Mouse (Mus musculus) urinary bladder, postnatal 25 days (tissue): ENCODE results near the gene Tollip.

ENCODE experiments used
- DNase-seq: peaks from one replicate; pipeline ENCODE4 v3.0.0; 2022; ENCODE audit warnings: low spot score

Gene Tollip

DNA sequence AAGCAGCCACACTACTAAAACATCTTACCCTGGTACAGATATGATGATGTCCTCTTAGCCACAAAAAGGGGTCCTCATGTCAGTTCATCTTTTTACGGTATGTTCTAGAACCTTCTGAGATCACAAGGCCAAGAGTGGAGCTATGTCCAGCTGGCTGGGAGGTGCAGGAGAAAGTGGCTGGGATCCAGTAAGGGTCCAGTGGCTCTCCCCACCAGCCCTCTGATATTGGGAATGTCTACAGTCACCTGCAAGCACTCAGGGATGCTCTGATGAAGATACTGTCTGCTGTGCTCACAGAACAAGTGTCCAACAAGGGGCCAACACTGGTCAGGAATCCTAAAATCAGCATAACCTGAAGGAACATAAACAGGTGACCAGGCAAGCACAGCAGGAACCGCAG, at the start of gene Tollip:
Gene Tollip, minus strand, starts transcription at position 101 of the 400 bp plus-strand sequence.
- no peak for DNase-seq

DNA sequence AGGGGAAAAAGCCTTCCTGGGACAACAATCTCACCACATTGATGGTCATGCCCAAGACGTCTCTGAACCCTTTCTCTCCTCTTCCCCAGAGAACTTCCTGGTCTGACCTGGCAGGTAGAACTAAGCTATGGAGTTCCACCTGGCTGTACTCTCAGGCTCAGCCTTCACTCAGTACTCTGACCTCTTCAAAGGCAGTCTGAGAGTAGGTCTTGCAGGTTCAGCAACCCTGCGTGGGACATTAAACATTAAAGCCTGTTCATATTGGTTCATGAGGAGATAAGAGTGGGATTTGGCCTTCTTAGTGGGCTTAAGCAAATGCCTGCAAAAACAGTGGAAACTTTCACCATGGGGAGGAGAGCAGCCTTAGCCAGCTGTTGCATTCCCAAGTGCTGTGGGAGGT, 48.0 kb upstream of the Tollip start:
- no peak for DNase-seq

DNA sequence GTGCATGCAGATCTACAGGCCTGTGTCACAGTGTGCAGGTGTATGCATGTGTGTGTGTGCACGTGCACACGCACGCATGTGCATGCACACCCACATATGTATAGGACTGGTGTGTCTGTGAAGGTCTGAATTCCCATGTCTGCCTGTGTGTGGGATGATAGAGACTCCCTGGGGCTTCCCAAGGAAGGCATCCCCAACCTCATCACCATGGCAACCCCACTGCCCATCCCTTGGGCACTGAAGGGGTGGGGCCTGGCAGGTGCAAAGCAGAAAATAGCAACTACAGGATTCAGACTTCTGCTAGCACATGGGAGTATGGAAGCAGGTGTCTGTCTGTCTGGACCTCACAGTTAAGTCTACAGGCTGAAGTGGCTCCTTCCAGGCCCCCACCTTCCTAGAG, 44.2 kb upstream of the Tollip start:
- no peak for DNase-seq

DNA sequence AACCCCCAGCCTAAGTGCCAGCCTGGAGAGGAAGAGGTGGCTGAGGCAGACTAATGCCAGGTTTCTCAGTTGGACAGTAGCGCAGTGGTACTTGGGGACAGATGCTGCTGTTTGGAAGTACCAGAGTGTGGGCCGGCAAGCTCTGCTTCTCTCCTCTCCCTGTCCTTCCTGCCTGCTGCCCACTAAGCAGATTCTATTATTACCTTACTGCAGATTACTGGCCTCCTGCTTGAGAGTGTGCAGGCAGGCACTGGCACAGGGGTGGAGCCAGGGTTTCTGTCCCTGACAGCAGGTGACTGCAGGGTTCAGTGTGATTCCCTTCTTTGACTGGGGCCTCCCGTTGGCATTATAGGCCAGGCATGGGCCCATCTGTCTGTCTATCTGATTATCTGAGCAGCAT, 43.2 kb upstream of the Tollip start:
- DNase-seq = no peak

DNA sequence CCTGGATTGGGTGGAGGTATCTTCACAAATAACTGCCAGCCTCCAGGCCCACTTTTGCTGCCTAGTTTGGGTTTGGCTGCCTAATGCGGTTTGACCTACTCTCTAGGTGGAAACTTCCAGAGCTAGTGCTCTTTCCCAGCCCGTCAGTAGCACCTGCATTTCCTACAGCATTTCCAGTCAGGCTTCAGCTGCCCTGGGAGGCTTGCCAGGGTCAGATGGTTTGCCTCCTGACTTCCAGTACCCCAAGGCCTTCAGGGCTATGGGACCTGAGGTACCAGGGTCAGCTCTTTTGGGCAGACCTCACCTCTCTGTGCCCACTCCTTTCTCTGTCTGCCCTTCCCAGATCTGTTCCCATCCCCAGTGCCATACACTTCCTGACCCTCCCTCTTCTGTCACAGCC, 42.6 kb upstream of the Tollip start:
- DNase-seq = no peak

DNA sequence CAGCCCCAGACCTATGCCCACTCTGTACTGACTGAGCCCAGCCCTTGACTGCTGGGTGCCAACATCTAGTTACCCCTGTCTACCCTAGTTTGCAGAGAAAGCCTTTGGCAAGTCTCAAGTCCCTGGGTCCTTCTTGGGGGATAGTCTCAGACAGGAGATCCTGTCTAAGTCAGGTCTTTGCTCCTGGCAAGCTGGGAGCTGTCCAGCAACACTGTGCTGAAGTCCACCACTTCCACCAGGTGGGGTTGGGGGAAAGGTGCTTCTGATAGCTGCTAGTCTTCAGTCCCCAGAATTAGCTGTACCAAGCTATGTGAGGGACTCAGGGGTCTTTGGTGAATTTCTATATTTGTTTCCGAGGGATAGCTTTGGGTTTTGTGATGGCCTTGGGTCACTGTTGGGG, 40.8 kb upstream of the Tollip start:
- no peak for DNase-seq

DNA sequence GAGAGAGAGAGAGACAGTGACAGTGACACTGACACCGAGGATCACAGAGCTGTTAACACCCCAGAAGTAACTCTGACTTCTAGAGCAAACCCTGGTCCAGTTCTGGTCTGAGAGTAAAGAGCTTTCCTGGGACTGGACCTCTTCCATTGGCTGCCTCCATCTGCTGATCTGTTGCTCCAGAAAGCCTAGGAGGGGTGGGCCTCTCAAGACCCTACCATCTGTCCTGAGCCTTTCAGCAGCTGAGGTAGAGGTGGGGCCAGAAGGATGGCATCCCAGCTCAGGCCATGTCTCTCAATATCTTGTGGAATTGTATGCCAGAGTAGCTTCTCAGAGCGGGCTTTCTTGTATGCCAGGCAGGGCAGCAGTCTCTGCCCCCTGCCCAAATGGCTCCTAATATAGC, 39.9 kb upstream of the Tollip start:
- no peak for DNase-seq

DNA sequence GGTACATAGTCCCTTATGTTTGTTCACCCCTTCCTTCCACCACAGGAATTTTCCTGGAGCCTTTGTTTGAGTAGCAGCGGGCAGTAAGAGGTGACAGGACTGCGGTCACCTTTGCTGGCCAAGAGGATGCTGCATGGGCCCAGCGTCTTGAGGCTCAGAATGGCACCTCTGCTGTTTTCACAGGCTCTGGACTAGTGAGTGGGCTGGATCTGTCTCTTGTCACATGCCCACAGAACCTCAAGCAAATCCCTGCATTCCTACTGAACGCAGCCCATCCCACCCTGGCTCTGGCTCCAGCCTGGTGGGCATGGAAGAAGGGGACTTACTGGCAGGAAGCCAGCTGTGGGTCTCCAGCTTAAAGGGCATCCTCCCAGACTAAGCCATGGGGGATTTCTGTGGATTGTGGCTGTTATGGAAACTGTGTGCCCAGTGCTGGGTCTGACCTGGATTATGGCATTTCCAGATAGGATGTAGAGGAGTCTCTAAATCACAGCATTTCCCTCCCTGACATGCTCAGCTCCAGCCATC, 39.3 kb upstream of the Tollip start:
- no peak for DNase-seq

DNA sequence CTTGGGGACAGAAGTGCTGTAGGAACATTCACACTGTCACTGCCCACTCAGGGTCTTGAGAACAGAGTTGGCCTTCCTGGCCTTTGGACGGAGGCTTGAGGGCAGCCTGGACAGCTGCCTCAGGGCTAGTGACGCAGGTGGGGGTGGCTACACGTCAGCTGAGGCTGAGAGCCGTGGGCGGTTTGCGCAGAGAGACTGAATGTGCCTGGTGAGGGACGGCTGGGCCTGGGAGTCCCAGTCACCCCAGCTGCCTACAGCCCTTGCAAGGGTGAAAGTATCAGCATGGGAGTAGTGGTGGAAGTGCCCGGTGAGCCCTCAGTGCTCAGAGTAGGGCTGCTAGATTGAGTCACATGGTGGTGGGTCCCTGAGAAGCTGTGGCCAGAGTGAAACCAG, 37.9 kb upstream of the Tollip start:
- DNase-seq = no peak

DNA sequence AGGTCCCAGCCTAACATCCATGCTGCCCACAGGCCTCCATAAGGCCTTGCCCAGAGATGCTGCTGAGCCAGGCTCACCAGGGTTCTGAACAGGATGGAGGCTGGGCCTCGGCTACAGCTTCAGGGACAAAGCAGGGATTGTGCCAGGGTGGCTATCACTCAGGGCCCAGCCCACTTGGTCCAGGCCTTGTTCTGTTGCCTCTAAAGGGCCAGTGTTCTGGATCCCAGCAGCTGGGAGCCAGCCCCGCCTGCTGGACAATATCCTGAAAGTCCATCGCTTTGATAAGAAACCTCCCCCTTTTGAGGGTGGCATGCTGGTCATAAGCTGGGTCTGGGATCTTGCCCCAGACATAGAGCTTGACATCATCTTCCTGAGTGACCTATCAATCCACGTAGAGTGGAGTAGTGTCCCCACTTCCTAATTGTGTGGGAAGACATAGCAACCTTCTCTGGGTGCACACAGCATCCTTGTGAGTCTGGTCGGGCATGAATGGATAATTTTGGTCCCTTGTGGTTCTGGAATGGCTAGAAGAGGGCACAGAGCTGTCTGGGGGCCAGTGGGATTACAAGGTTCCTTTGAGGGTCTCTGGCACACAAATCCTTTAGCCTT, 37.4 kb upstream of the Tollip start:
- no peak for DNase-seq

DNA sequence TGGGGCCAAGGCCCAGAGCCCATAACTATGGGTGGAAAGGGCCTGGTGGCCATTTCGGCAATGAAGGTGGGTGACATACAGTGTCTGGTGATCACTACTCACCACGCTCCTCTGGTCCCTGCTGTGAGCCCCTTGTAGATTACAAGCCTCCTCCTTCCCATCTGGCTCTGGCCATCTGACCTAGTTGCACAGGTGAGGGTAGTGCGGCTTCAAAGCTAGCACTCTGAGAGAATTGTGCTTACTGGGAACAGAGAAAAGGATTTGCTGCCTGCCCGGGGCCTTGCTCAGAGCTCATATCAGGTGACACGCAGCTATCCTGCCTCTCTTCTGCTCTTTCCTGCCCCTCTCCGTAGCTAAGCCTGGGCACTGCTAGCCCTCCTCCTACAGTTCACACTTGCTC, 35.3 kb upstream of the Tollip start:
- DNase-seq = no peak

DNA sequence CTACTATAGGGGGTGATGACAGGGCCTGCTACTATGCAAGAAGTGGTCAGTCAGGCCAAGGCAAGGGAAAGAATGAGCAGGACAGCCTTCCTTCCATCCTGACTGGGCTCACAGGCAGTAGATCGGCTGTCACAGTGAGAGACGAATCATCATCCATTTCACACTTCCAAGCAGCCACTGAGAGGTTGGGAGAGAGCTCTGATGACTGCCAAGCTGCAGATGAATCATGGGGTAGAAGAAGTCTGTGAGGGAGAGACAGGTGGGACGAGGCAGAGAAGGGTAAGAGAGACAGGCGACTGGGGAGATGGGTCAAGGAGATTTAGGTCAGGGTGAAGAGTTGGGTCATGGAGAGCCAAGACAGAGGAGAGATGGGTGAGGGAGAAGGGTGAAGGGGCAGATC, 34.6 kb upstream of the Tollip start:
- DNase-seq = no peak

DNA sequence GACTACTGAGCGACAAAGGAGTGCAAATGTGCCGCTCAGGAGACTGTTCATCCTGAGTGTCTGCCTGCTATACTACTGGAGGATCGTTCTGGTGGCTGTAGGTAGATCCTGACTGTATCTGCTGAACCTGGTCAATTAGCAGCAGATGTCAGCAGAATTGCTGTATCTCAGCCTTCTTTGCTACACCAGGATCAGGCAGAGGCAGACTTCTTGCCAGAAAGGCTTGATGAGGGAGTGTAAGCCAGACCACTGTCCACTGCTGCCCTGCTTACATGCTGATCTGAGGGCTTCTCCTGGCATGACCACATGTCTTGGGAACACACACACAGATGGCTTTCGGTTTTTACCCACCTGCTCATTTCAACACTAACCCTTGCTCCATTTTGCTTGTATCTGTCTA, 33.5 kb upstream of the Tollip start:
- no peak for DNase-seq

DNA sequence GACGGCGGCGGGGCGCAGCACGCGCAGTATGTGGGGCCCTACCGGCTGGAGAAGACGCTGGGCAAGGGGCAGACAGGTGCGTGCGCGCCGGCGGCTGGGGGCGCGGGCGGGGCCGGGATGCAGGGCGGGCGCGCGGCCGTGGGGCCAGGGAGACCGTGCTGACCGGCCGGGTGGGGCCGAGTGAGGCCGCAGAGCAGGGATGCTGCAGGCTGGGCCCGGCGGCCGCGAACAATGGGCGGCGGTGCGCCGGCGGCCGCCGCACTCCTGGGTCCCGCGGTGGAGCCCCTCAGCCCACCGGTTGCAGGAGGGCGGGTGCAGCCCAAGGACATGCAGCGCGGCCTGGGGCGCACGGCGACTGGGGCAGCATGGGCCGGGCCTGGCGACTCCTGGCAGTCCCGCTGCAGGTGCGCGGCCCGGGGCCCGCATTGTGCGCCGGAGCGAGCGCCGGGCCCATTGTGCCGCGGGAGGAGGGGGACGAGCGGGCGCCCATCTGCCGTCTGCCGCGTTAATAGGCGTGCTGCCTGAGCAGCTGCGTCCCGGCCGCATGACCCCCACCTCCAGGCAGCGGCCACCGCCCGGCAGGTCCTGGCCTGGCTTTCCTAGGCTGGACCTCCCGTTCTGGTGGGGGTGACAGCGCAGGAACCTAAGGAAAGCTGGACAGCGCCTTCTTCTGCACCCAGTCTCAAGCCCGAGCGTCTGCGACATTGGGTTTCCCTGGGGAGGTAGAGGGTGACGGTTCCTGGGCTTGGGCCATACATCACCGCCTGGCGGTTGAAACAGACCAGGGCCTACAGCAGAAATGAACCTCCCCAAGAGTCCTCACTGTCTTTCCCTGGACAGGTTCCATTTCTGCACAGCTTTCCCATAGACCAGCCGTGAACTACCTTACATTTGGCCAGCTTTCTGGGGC, 32.1 kb upstream of the Tollip start:
- DNase-seq = peak; percentile 7

DNA sequence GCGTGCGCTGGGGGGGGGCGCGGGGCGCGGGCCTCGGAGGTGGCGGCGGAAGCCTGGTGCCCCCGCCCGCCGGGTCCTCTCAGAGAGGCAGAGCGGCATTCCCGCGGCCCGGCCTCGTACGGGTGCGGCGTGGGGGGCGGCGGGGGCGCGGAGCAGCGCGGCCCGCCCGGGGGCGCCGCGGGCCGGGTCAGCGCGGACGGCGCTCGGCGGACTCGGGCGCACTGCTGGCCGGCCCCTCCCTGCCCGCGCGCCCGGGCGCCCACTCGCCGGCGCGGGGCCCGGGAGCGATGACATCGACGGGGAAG, 31.4 kb upstream of the Tollip start:
- no peak for DNase-seq

DNA sequence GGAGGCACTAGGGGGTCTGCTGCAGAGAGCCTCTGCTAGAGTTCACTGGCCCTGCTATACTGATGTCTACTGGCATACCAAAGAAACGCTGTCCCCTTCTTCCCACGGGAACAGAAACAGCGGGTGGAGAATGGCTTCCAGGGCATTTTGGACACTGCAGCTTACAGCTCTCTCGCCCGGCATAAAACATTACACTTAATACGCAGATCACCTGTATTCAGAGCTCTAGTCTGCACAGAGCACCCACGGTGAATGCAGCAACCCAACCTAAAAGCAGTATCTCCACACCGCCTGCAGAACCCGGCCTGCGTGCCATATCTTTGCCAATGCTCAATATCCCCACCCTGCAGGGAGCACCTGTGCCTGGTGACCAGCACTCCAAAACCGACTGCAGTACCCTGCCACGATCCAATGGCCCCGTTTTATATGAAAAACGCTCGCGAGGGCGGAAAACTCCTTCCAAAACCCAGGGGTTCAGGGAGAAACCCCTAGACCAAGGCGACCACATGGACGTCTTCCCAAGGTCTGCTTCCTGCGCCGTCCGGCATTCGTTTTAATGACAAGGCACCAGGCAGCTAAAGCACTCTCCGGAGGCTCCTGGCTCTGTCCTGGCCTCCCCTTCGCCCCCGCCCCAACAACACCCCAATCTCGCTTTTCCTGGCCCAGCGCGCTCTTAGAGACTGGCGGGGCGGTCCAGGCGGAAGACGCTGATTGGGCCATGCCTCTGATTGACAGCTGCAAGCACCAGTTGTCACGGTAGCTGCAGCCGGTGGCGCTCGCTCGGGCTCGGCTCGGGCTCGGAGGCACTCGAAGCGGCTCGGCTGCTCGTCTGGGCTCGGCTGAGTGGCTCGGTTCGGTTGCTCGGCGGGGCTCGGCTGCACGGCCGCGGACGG, 30.8 kb upstream of the Tollip start, which contains the start of gene Brsk2:
Gene Brsk2, plus strand, starts transcription at position 846 of the 893 bp plus-strand sequence.
- peak; percentile 92 for DNase-seq

DNA sequence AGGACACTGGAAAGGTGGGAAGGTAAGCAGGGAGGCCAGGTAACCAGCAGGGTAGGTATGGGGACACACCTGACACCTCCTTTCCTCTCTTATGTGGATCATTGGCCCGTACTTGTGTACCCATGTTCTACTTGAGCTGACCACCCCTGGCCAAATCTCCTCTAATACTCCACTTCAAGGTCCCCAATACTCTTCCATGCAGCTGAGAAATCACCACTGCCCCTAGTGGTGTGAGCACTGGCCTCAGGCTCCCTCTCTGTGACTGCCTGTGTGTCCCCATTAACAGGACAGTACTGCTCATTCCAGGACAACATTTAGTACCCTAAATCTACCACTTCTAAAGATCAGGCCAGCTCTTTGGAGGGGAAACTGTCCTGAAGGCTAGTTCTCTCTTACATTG, 29.7 kb upstream of the Tollip start:
- no peak for DNase-seq

DNA sequence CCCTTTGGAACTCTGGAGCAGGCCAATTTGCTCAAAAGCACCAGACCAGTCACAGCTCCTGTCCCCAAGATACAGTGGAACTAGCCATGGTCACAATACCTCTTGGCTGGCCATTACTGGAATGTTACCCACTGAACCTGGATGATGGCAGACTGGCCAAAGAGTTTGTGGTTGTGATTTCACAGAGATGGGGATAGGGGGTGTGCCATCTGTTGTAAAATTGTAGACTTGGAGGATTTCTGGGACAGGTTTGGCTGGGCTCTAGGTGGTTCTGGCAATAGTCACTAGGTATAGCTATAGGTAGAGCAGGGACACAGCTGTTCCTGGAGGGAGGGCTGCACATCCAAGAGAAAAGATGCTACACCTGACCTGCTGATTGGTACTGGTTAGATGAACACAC, 29.2 kb upstream of the Tollip start:
- no peak for DNase-seq

DNA sequence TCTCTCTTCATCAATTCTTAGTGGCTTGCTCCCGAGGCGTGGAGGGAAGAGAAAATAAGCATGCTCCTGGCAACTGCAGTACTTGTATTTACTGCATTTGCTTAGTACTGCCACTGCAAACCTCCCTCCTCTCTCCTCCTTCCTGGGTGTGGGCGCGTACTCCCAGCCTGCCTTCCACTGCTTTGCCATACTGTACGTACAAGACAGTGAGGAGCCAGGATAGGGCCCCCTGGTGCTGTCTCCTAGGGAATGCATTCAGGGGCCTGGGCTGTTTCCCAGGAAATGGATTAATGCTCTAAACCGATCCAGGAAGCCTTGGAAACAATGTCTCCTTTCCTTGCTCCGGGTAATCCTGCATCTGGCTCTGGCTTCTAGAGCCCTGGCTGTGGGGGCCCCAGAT, 27.6 kb upstream of the Tollip start:
- no peak for DNase-seq

DNA sequence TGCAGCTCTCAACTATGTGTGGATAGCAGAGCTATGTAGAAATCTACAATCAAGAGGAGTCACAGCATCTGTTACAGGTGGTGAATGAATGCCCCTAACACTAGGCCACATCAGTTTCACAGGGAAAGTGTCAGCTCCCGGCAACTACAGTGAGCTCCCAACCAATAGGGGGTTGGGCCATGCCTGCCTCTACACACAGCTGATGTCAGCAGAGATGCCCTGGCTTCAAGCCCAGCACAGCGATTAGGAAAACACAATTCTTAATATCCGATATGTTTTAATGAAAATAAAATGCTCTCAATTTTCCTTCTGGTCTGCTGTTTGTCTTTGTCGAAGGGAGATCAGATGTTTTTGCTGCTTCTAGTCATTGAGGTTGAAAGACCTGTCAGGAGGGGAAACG, 25.1 kb upstream of the Tollip start:
- no peak for DNase-seq

DNA sequence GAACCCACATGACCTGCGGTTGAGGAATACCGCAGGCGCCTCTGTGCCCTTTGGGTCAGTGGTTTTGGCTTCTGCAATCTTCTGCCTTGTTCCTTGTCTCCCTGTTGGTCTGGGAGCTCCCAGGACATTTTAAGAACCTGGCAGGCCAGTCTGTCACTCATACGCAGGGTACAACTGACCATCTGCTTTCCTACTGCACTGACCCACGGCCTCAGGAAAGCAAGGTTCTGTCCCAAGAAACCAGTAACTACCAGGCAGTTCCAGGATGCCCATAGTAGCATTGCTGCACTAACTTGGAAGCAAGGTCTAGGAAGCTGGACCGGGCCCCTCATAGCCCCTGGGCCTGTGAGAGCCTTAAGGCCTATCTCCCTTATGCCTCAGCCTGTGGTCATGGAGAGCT, 16.6 kb upstream of the Tollip start:
- no peak for DNase-seq

DNA sequence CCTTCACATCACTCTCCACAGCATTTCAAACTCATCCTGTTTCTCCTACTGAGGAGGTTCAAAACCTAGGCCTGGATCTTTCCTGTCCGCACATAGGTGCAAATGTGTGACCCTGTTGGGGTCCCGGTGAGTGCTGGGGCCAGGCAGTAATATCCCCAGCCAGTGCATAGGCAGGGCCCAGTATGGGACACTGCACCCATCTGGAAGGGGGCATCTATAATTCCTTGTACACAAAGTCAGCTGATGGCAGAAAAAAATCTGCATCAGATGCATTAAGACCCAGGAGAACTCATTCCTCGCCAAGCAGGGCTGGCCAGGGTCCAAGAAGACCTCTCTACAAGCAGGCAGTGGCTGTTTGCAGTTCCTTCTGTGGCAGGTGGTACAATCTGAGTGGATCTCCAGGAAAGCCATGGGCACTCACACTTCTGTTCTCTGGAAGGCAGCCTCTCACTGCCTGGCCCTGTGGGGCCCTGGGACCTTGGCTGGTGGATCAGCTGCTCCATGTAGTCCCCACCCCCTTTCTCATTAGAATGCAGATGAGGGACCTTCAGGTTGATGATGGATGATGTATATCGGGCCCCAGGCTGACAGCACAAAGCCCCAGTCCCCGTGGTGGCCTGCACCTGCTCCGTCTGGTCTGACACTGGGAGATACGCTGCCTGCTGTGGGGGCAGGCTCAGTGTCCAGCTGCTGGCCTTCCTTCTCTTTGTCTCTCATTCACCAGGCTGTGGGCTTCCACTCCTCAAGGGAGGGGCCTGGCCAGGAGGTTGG, 16.0 kb upstream of the Tollip start:
- no peak for DNase-seq
